Mouse (Mus musculus) stomach, postnatal 0 days (tissue): Measurements from ENCODE around the gene Ulk4.
A peak's percentile ranks its signal among the peaks of the same experiment; 100 is the strongest.

Source experiments
- CTCF ChIP-seq: IDR thresholded peaks from 2 replicates; pipeline ENCODE4 v1.5.1; 2016; ENCODE audit warnings: antibody characterized with exemption, low read depth, mild to moderate bottlenecking, moderate library complexity
- EP300 ChIP-seq: optimal IDR thresholded peaks from 2 replicates; pipeline ENCODE3; 2016; ENCODE audit warnings: antibody characterized with exemption

GRCm38 (mm10) chr9:120919130-120919529 lies 357.9 kb downstream of the Ulk4 start:
- TF ChIP-seq CTCF (no peak), EP300 (peak; percentile 87)
